Mouse (Mus musculus): Measurements from ENCODE around the gene Gpbp1.

DNA sequence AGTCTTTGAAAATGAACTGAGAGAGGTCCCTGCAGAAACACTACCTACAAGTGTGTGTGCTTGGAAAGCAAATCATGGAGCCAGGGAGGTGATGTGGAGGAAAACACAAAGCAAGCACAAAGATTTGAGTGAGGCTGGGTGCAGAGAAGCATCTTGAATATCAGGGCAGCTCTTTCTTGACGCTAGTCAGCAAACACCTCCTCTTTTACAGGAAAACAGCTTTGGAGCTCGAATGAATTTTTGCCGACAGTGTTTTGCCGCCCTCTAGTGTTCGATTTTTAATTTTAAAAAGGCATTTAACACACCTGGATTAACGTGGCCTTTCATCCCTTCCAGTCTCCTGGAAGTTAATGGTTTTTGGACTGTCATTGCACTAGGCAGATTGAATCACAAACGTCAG is 79.1 kb downstream of the Gpbp1 start:
- TF ChIP-seq CTCF (IDR thresholded peaks at IDR 0.05; ENCODE audit: insufficient read depth, low read length) (no peak), POLR2A (IDR thresholded peaks at IDR 0.05; ENCODE audit: borderline replicate concordance, extremely low read depth, low read depth, low read length) (no peak)

Data from lung, adult 2 months (tissue).